Mouse (Mus musculus): Measurements from ENCODE around the gene Ccdc183. TPM values are rescaled to one million over a fixed set of nuclear protein-coding genes. Genes with fewer than 3 reads are reported as not detected.

Gene Ccdc183
- polyA plus RNA-seq, 1 experiment from 2014 or later, result 0.32 TPM

DNA sequence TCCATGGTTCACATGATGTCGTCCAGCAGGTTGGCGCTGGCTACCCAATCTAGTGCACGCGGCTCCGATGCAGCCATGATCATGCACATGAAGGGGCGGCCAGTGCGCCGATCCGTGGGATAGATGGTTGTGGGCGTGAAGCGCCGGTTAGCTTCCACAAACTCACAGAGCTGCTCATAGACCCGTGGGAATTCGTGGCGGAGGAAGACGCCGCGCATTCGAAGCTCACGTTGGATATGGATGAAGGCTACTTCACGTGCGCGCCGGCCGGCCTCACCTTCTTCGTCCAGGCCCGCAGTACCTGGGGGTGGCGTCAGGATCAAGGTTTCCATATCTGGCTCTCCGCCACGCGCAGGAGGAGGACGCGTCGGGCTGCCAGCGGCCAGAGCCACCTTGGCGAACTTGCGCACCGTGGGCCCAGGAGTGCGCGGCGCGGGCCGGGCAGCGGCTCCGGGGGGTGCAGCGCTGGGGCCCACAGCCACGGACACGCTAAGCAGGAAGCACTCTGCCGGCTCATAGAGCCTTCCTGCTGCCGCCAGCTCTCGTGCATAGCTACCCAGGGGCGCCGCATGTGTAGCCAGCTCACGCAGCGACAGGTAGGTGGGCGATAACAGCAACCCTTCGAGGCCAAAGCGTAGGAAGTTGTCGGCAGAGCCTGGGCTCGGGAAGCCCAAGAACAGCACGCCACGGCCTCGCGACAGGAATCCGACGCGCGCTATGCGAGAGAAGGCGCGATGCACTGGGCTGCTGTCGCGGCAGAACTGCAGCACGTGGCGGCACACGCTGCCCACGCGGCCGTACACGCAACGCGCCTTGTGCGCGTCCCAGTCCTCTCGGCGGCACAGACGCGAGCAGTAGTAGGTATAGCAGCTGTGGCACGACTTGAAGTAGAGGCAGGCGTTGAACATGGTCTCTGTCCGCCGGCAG lies 40.2 kb downstream of the Ccdc183 start:
- Histone ChIP-seq H3K36me3 (ENCODE audit: insufficient read depth, low read length) (no peaks in the 10 kb centered on the region), H3K9ac (ENCODE audit: low read depth, low read length) (0 out of 2 replicates have a peak overlapping the region, but pooled peaks have one; percentile 35), H3K4me1 (replicated peaks; ENCODE audit: insufficient read depth, low read length) (peaks cover 56% of the 10 kb centered on the region), H3K4me2 (ENCODE audit: low read length) (peak overlapping the region; percentile 37; the same call in 1 of the 2 replicates), H3K27me3 (ENCODE audit: insufficient read depth, low read length) (peaks cover 51% of the 10 kb centered on the region), H3K4me3 (replicated peaks; ENCODE audit: low read depth, low read length) (peak overlapping the region; percentile 4), H3K9me3 (replicated peaks; ENCODE audit: low read length) (no peaks in the 10 kb centered on the region), H3K27ac (no peak overlapping the region)
- DNase-seq (ENCODE audit: low spot score) (no peak), ATAC-seq (replicated peaks; ENCODE audit: low FRiP score, low read depth) (no peak)
- WGBS, result 21% methylated on average over 92 of the region's 92 CpGs
- TF ChIP-seq CTCF (IDR thresholded peaks at IDR 0.05; ENCODE audit: low read depth), result no peak

DNA sequence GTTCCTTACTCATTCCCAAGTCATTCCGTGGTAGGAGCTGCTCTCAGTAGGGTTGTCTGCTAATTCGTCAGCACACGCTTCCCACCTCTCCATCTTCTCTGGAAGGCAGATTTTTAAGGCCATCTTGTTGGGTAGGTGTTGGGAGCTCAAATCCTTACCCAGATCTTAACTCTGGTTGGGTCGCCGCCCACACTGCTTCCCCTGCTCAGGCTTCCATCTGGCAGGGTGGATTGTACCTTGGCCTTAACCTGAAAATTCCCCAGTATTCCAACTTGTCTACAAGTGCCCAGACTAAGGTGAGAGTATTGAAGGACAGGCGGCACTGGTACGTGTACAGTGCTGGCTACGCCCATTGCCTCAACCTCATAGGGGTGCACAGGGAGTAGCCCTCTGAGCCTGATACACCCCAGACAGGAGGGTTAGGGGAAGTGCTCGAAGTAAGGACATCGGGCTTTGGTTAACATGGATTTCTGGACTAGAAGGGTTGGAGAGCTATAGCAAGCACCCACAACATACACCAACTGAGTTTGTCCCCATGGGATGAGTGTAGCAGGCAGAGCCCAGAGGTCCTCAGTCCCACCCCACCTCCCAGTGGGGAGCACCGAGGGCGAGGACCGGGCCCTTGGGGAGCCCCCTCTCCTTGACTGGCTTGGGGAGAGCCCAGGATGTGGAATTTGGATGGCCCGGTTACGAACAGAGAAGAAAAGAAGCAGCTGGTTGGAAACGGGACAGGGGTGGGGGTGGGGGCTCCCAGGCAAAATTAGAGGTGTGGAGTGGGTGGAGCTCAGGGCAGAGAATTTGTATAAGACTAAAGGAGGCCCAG lies 41.2 kb downstream of the Ccdc183 start:
- Histone ChIP-seq H3K36me3 (ENCODE audit: insufficient read depth, low read length) (no peaks in the 10 kb centered on the region), H3K27me3 (ENCODE audit: insufficient read depth, low read length) (peaks cover 51% of the 10 kb centered on the region), H3K4me3 (replicated peaks; ENCODE audit: low read depth, low read length) (no peak overlapping the region), H3K9ac (ENCODE audit: low read depth, low read length) (no peak overlapping the region), H3K4me2 (ENCODE audit: low read length) (no peak overlapping the region), H3K27ac (no peak overlapping the region), H3K4me1 (replicated peaks; ENCODE audit: insufficient read depth, low read length) (peaks cover 50% of the 10 kb centered on the region), H3K9me3 (replicated peaks; ENCODE audit: low read length) (no peaks in the 10 kb centered on the region)
- no peak for TF ChIP-seq CTCF (IDR thresholded peaks at IDR 0.05; ENCODE audit: low read depth)
- 78% methylated on average over 16 of the region's 16 CpGs for WGBS
- DNase-seq (ENCODE audit: low spot score) (no peak), ATAC-seq (replicated peaks; ENCODE audit: low FRiP score, low read depth) (no peak)

DNA sequence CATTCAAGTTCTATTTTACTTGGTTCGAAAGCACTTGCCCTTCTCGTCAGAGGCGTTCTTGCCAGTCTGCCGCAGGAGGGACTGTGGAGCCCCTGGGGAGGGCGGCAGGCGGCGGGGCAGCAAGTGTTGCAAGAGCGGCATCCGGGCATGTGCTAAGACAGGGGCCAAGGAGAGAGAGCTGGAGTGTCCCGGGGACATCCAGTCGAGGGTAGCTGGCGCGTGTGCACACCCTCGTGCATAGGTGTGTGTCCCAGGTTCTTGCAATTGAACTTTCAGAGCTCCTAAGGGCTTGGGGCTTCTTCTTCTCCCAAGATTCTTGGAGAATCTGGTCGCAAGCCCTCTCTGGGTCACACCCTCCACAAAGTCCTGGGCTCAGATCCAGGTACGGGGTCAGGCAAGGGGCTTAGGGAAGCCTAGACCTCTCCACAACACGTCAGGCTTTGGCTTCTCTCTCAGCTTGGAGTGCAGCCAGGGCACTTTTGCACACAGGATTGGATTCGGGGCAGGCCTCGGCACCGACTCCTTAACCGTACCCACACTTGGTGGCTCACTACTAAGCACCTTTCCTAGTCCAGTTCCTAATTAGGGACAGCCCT lies 41.9 kb downstream of the Ccdc183 start:
- Histone ChIP-seq H3K9me3 (replicated peaks; ENCODE audit: low read length) (no peaks in the 10 kb centered on the region), H3K4me3 (replicated peaks; ENCODE audit: low read depth, low read length) (peak overlapping the region; percentile 54), H3K9ac (ENCODE audit: low read depth, low read length) (peak overlapping the region; percentile 54), H3K27me3 (ENCODE audit: insufficient read depth, low read length) (peaks cover 44% of the 10 kb centered on the region), H3K4me2 (ENCODE audit: low read length) (peak overlapping the region; percentile 91), H3K36me3 (ENCODE audit: insufficient read depth, low read length) (0 out of 2 replicates have a peak, but pooled peaks cover under 1% of the 10 kb centered on the region), H3K27ac (peak overlapping the region; percentile 90; the same call in 1 of the 2 replicates), H3K4me1 (replicated peaks; ENCODE audit: insufficient read depth, low read length) (peaks cover 46% of the 10 kb centered on the region)
- no peak for TF ChIP-seq CTCF (IDR thresholded peaks at IDR 0.05; ENCODE audit: low read depth)
- ATAC-seq (replicated peaks; ENCODE audit: low FRiP score, low read depth) (no peak), DNase-seq (ENCODE audit: low spot score) (no peak)
- 14% methylated on average over 21 of the region's 21 CpGs for WGBS

- 0 out of 2 replicates have a peak, but pooled peaks have one; percentile 9 for TF ChIP-seq CTCF (IDR thresholded peaks at IDR 0.05; ENCODE audit: low read depth)
- H3K36me3 ChIP-seq (ENCODE audit: insufficient read depth, low read length), result 0 out of 2 replicates have a peak, but pooled peaks cover 5% of the 10 kb centered on the region
- WGBS, result under 1% methylated on average over 44 of the region's 45 CpGs
- peak within 1 kb of the TSS; percentile 91 for H3K4me2 ChIP-seq (ENCODE audit: low read length)
- ATAC-seq (replicated peaks; ENCODE audit: low FRiP score, low read depth), result peak; percentile 96
- peaks cover 45% of the 10 kb centered on the region for H3K4me1 ChIP-seq (replicated peaks; ENCODE audit: insufficient read depth, low read length)
- peak within 1 kb of the TSS; percentile 54 for H3K9ac ChIP-seq (ENCODE audit: low read depth, low read length)
- H3K27ac ChIP-seq, result peak within 1 kb of the TSS; percentile 90
- DNase-seq (ENCODE audit: low spot score), result peak; percentile 99
- no peaks in the 10 kb centered on the region for H3K9me3 ChIP-seq (replicated peaks; ENCODE audit: low read length)
- H3K27me3 ChIP-seq (ENCODE audit: insufficient read depth, low read length), result peaks cover 37% of the 10 kb centered on the region
- peak within 1 kb of the TSS; percentile 54 for H3K4me3 ChIP-seq (replicated peaks; ENCODE audit: low read depth, low read length)
Measured at GRCm38 (mm10) chr2:25574579-25575431, 42.7 kb downstream of the Ccdc183 start, which contains the start of the genes Mamdc4 and Phpt1. TSS of gene Mamdc4 (minus strand) at chr2:25574845. TSS of gene Phpt1 (minus strand) at chr2:25575224.

DNA sequence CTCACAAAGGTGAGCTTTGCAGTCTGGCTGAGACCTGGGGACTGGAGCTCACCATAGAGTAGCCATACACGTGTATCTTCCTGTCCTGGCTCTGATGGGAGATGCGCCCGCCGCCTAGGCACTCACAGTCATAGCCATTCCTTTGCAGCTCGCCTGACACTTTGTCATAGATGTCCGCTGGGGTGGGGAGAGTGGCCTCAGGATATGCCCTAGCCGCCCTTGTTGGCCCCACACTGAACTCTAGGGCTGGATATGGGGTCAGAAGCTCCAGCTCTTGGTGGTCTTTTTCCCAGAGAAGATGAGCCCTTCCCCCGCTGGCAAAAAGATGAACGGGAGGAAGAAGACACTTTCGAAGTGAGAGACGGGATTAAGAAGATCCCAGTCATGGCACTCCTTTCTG lies 43.3 kb downstream of the Ccdc183 start:
- H3K9ac ChIP-seq (ENCODE audit: low read depth, low read length), result peak overlapping the region; percentile 54
- H3K4me3 ChIP-seq (replicated peaks; ENCODE audit: low read depth, low read length), result peak overlapping the region; percentile 54
- DNase-seq (ENCODE audit: low spot score), result no peak
- H3K9me3 ChIP-seq (replicated peaks; ENCODE audit: low read length), result no peaks in the 10 kb centered on the region
- H3K4me1 ChIP-seq (replicated peaks; ENCODE audit: insufficient read depth, low read length), result peaks cover 39% of the 10 kb centered on the region
- no peak for TF ChIP-seq CTCF (IDR thresholded peaks at IDR 0.05; ENCODE audit: low read depth)
- peaks cover 30% of the 10 kb centered on the region for H3K27me3 ChIP-seq (ENCODE audit: insufficient read depth, low read length)
- WGBS, result 8% methylated on average over 11 of the region's 11 CpGs
- H3K36me3 ChIP-seq (ENCODE audit: insufficient read depth, low read length), result 0 out of 2 replicates have a peak, but pooled peaks cover 5% of the 10 kb centered on the region
- peak overlapping the region; percentile 91 for H3K4me2 ChIP-seq (ENCODE audit: low read length)
- no peak for ATAC-seq (replicated peaks; ENCODE audit: low FRiP score, low read depth)
- H3K27ac ChIP-seq, result peak overlapping the region; percentile 90

Measured in kidney, postnatal 0 days (tissue).